Mouse (Mus musculus): ENCODE measurements around the gene Zfp992. TPM values are rescaled to one million over a fixed set of nuclear protein-coding genes. Genes with fewer than 3 reads are reported as not detected.
"Not testable (repeated sequence)": the region's sequence is repeated elsewhere in the genome, so short reads cannot be mapped to it uniquely, and the experiment has no call there.

The Zfp992 gene
- polyA plus RNA-seq, 1 experiment = 0.44 TPM

GRCm38 (mm10) chr4:146454896-146455295, 6.1 kb downstream of the Zfp992 start:
- no peak for TF ChIP-seq CTCF (IDR thresholded peaks at IDR 0.05; ENCODE audit: borderline replicate concordance, insufficient read depth, low read depth, low read length)
- TF ChIP-seq POLR2A (IDR thresholded peaks at IDR 0.05; ENCODE audit: borderline replicate concordance, insufficient read depth, low read length) = no peak
- Histone ChIP-seq H3K27ac (ENCODE audit: insufficient read depth, low read length) (no peak overlapping the region), H3K4me1 (ENCODE audit: control insufficient read depth, insufficient read depth, low read length) (no peaks in the 10 kb centered on the region), H3K4me3 (replicated peaks; ENCODE audit: insufficient read depth, low read depth, low read length) (no peak overlapping the region), H3K27me3 (ENCODE audit: control insufficient read depth, insufficient read depth, low read length) (no peaks in the 10 kb centered on the region)
- 23% methylated on average over 2 of the region's 2 CpGs for WGBS
- no peak for DNase-seq

DNA sequence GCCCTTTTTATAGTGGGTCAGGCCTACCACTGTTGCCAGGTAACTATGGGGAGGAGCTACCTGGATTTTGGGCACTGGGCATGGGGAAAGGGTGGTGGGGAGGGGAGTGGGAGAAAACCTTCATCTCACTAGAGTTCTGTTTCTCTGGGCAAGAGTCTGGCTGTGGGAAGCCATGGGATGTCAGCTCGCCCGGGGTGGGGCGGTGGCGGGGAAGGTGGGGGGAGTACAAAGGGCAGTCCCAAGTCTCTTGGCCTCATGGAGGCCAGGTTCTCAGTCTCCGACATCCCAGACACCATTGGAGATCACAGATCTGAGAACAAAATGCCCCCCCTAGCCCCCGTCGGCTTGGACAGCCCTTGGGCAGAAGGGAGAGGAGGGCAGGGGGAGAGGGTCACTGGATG, 6.5 kb downstream of the Zfp992 start:
- Histone ChIP-seq H3K4me1 (ENCODE audit: control insufficient read depth, insufficient read depth, low read length) (no peaks in the 10 kb centered on the region), H3K27ac (ENCODE audit: insufficient read depth, low read length) (no peak overlapping the region), H3K27me3 (ENCODE audit: control insufficient read depth, insufficient read depth, low read length) (no peaks in the 10 kb centered on the region), H3K4me3 (replicated peaks; ENCODE audit: insufficient read depth, low read depth, low read length) (no peak overlapping the region)
- no peak for DNase-seq
- no peak for TF ChIP-seq POLR2A (IDR thresholded peaks at IDR 0.05; ENCODE audit: borderline replicate concordance, insufficient read depth, low read length)
- no peak for TF ChIP-seq CTCF (IDR thresholded peaks at IDR 0.05; ENCODE audit: borderline replicate concordance, insufficient read depth, low read depth, low read length)
- WGBS = 91% methylated on average over 7 of the region's 7 CpGs

- no peaks in the 10 kb centered on the region for H3K4me1 ChIP-seq (ENCODE audit: control insufficient read depth, insufficient read depth, low read length)
- H3K4me3 ChIP-seq (replicated peaks; ENCODE audit: insufficient read depth, low read depth, low read length) = no peak overlapping the region
- 58% methylated on average over 4 of the region's 4 CpGs for WGBS
- no peak for DNase-seq
- H3K27ac ChIP-seq (ENCODE audit: insufficient read depth, low read length) = no peak overlapping the region
- TF ChIP-seq POLR2A (IDR thresholded peaks at IDR 0.05; ENCODE audit: borderline replicate concordance, insufficient read depth, low read length) = no peak
- TF ChIP-seq CTCF (IDR thresholded peaks at IDR 0.05; ENCODE audit: borderline replicate concordance, insufficient read depth, low read depth, low read length) = no peak
- no peaks in the 10 kb centered on the region for H3K27me3 ChIP-seq (ENCODE audit: control insufficient read depth, insufficient read depth, low read length)
Measured at GRCm38 (mm10) chr4:146456061-146456726, 7.4 kb downstream of the Zfp992 start.

DNA sequence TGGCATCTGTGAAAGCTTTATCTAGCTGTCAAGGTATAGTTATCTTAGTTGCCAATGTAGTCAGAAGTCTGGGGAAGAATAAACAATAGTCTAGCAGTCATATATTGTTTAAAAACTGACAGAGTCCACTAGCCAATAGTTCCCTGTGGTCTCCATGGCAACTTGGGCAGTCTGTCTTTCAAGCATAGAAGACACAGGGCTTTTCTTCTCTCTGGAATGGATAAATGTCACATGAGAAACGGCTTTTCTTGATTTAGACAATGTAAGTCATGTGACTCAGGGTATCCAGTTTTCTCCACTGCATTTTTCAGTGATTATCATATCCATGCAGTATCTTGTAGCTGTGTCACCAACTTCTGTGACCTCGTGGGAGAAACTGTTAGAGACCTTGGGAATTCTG, 8.3 kb downstream of the Zfp992 start:
- WGBS = 30% methylated on average over 2 of the region's 2 CpGs
- H3K27me3 ChIP-seq (ENCODE audit: control insufficient read depth, insufficient read depth, low read length) = no peaks in the 10 kb centered on the region

DNA sequence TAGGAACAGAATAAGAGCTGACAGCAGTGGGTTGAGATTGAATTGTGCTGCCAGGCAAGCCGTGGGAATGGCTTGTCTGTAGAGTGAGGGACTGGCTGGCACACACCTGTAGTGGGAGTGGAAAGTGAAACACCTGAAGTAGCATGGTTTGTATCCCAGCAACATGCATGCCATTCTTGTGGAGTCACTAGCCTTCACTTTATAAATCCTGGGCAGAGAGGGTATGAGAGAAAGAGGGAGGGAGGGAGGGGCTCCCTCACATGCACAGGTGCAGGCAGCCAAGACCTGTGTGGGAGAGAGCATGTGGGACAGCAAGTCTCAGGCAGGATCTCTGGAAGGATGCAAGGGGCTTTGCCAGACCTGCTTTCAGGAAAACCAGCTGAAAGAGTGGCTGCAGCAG, 8.9 kb downstream of the Zfp992 start:
- Histone ChIP-seq H3K27ac (ENCODE audit: insufficient read depth, low read length) (no peak overlapping the region), H3K4me1 (ENCODE audit: control insufficient read depth, insufficient read depth, low read length) (no peaks in the 10 kb centered on the region), H3K4me3 (replicated peaks; ENCODE audit: insufficient read depth, low read depth, low read length) (no peak overlapping the region), H3K27me3 (ENCODE audit: control insufficient read depth, insufficient read depth, low read length) (no peaks in the 10 kb centered on the region)
- 37% methylated on average over 1 of the region's 1 CpGs for WGBS
- TF ChIP-seq CTCF (IDR thresholded peaks at IDR 0.05; ENCODE audit: borderline replicate concordance, insufficient read depth, low read depth, low read length) (no peak), POLR2A (IDR thresholded peaks at IDR 0.05; ENCODE audit: borderline replicate concordance, insufficient read depth, low read length) (no peak)
- DNase-seq = no peak

More for the DNA sequence above, 8.3 kb downstream of the Zfp992 start:
- H3K4me1 ChIP-seq (ENCODE audit: control insufficient read depth, insufficient read depth, low read length) = no peaks in the 10 kb centered on the region
- no peak overlapping the region for H3K27ac ChIP-seq (ENCODE audit: insufficient read depth, low read length)
- TF ChIP-seq POLR2A (IDR thresholded peaks at IDR 0.05; ENCODE audit: borderline replicate concordance, insufficient read depth, low read length) (no peak), CTCF (IDR thresholded peaks at IDR 0.05; ENCODE audit: borderline replicate concordance, insufficient read depth, low read depth, low read length) (no peak)
- H3K4me3 ChIP-seq (replicated peaks; ENCODE audit: insufficient read depth, low read depth, low read length) = no peak overlapping the region
- no peak for DNase-seq

DNA sequence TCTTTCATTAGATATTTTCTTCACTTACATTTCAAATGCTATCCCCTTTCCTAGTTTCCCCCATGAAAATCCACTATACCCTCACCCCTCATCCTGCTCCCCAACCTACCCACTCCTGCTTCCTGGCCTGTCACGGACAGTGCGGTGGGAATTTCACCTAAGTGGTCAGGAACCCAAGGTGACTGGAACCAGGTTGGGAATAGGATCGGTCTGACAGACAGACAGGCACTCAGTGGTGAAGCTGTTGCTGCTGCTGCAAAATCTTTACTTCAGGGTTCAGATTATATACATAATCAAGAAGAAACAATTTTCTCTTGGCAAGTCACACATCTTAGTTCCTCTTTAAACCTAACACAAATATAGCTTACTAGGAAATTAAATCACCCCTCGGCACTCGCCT, 11.0 kb downstream of the Zfp992 start:
- not testable (repeated sequence) for H3K27me3 ChIP-seq (ENCODE audit: control insufficient read depth, insufficient read depth, low read length); H3K4me1 ChIP-seq (ENCODE audit: control insufficient read depth, insufficient read depth, low read length); H3K4me3 ChIP-seq (replicated peaks; ENCODE audit: insufficient read depth, low read depth, low read length); DNase-seq; H3K27ac ChIP-seq (ENCODE audit: insufficient read depth, low read length)
- WGBS = 77% methylated on average over 5 of the region's 5 CpGs

GRCm38 (mm10) chr4:146460685-146461084, 11.9 kb downstream of the Zfp992 start:
- not testable (repeated sequence) for DNase-seq; H3K4me1 ChIP-seq (ENCODE audit: control insufficient read depth, insufficient read depth, low read length); H3K4me3 ChIP-seq (replicated peaks; ENCODE audit: insufficient read depth, low read depth, low read length); H3K27ac ChIP-seq (ENCODE audit: insufficient read depth, low read length); H3K27me3 ChIP-seq (ENCODE audit: control insufficient read depth, insufficient read depth, low read length)
- 67% methylated on average over 5 of the region's 5 CpGs for WGBS

- not testable (repeated sequence) for H3K27ac ChIP-seq (ENCODE audit: insufficient read depth, low read length); H3K4me1 ChIP-seq (ENCODE audit: control insufficient read depth, insufficient read depth, low read length); H3K4me3 ChIP-seq (replicated peaks; ENCODE audit: insufficient read depth, low read depth, low read length); DNase-seq; H3K27me3 ChIP-seq (ENCODE audit: control insufficient read depth, insufficient read depth, low read length)
- 85% methylated on average over 17 of the region's 19 CpGs for WGBS
Measured at GRCm38 (mm10) chr4:146463649-146464351, 15.0 kb downstream of the Zfp992 start.

DNA sequence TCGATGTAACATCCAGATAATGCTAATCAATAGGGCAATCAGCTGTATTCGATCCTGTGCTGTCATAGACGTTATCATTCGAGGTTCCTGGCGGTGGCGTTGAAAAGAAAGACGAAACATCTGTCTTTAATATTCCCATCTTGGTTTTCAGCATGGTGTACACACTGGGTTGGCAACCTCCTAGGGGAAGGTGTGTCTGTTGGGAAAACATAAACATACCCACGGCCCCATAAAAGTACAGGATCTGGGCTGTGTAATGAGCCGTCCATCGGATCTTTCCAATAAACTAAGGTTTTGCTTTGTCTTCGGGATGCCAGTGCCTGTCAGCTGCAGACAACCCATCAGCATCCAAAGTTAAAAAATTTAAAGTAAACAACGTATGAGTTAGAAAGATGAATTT, 21.2 kb downstream of the Zfp992 start:
- 82% methylated on average over 11 of the region's 12 CpGs for WGBS
- H3K4me1 ChIP-seq (ENCODE audit: control insufficient read depth, insufficient read depth, low read length); H3K27ac ChIP-seq (ENCODE audit: insufficient read depth, low read length); H3K4me3 ChIP-seq (replicated peaks; ENCODE audit: insufficient read depth, low read depth, low read length); DNase-seq; H3K27me3 ChIP-seq (ENCODE audit: control insufficient read depth, insufficient read depth, low read length): not testable (repeated sequence)

DNA sequence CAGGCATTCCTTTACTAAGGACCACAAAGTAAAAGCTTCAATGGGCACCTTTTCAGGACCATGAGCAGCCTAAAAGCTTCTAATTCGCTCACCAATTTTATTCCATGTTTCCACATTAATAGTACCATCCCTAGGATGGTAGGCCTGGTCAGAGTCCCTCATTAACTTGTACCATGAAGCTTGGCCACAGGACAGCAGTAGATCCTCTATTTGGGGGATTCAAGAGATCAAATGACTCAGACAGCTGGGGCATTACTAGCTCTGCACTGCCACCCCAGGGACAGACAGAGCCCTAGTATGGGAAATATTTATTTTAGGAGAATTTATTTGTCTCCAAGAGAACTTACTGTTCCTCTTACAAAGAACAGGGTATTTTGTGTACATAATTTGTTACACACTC, 25.4 kb downstream of the Zfp992 start:
- H3K4me1 ChIP-seq (ENCODE audit: control insufficient read depth, insufficient read depth, low read length); H3K4me3 ChIP-seq (replicated peaks; ENCODE audit: insufficient read depth, low read depth, low read length); H3K27me3 ChIP-seq (ENCODE audit: control insufficient read depth, insufficient read depth, low read length); DNase-seq; H3K27ac ChIP-seq (ENCODE audit: insufficient read depth, low read length): not testable (repeated sequence)
- WGBS = no CpG with 5 or more reads among the region's 1 CpGs

DNA sequence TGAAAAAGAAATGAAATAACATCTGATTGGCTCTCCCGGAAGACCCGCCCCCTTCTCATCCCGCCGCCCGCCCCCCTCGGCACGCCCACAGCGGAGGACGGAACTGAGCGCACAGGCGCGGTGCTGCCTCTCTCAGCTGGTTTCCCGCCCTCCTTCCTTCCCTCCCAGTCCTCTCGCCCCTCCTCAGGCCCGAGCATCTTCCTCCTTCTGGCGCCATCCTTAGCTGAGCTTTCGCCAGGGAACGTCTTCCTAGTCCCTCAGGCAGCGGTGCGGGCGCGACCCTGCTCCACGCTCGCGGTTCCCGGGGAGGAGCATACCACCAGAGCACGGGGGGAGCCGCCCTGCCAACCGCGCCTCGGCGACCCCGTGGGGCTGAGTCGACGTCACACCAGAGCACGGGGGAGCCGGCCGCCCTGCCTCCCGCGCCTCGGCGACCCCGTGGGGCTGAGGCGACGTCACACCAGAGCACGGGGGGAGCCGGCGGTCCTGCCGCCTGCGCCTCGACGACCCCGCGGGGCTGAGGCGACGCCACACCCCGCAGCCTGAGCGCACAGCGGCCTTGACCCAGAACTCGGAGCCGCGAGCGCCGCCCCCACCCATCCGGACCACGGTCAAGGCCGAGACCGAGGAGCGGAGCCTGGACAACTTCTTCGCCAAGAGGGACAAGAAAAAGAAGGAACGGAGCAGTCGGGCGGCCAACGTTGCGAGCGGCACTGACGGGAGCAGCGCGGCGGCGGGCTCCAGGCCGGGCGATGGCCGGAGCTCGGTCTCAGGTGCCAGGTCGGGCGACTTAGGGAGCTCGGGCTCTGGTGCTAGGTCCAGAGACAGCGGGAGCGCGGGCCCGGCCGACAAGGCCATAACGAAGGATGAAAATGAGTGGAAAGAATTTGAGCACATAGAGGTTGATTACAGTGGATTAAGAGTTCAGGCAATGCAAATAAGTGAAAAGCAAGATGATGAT, 26.2 kb downstream of the Zfp992 start:
- not testable (repeated sequence) for H3K27ac ChIP-seq (ENCODE audit: insufficient read depth, low read length); H3K4me3 ChIP-seq (replicated peaks; ENCODE audit: insufficient read depth, low read depth, low read length); H3K27me3 ChIP-seq (ENCODE audit: control insufficient read depth, insufficient read depth, low read length); H3K4me1 ChIP-seq (ENCODE audit: control insufficient read depth, insufficient read depth, low read length); DNase-seq
- WGBS = 66% methylated on average over 77 of the region's 94 CpGs

All from cerebellum, adult 2 months (tissue).